Mouse (Mus musculus) liver, embryonic 12.5 days (tissue): ENCODE data around the gene Akap10. TPM values are rescaled to one million over a fixed set of nuclear protein-coding genes. Genes with fewer than 3 reads are reported as not detected.
A peak's percentile ranks its signal among the peaks of the same experiment; 100 is the strongest.

Source experiments
- ATAC-seq: fragments of 200-750 bp; cut with Nextera tagmentation; 2 replicates; pipeline ENCODE4 v1.8.0; 2017; ENCODE audit warnings: moderate number of reproducible peaks, mild to moderate bottlenecking, moderate library complexity
- H3K27ac ChIP-seq: fragments of 300-500 bp; sonication (generic); 2 replicates; pipeline ENCODE4 v1.5.1; 2016; ENCODE audit warnings: mild to moderate bottlenecking
- H3K27me3 ChIP-seq: fragments of 300-500 bp; sonication (generic); replicated peaks from 2 replicates; pipeline ENCODE4 v1.6.1; 2016; ENCODE audit warnings: mild to moderate bottlenecking, moderate library complexity
- H3K36me3 ChIP-seq: fragments of 300-500 bp; sonication (generic); 2 replicates; pipeline ENCODE4 v1.6.1; 2016; ENCODE audit warnings: mild to moderate bottlenecking, moderate library complexity
- H3K4me1 ChIP-seq: fragments of 300-500 bp; sonication (generic); 2 replicates; pipeline ENCODE4 v1.6.1; 2016
- H3K4me2 ChIP-seq: fragments of 300-500 bp; sonication (generic); 2 replicates; pipeline ENCODE4 v1.6.1; 2016; ENCODE audit warnings: mild to moderate bottlenecking, moderate library complexity
- H3K4me3 ChIP-seq: fragments of 300-500 bp; sonication (generic); 2 replicates; pipeline ENCODE4 v1.5.1; 2016; ENCODE audit warnings: mild to moderate bottlenecking, moderate library complexity
- H3K9ac ChIP-seq: fragments of 300-500 bp; sonication (generic); 2 replicates; pipeline ENCODE4 v1.6.1; 2016; ENCODE audit warnings: mild to moderate bottlenecking, moderate library complexity
- H3K9me3 ChIP-seq: fragments of 300-500 bp; sonication (generic); replicated peaks from 2 replicates; pipeline ENCODE4 v1.6.1; 2016; ENCODE audit warnings: mild to moderate bottlenecking, moderate library complexity
- WGBS: fragments of 180-500 bp; shearing (Covaris S2); methylation state at CpG from one replicate; pipeline ENCODE4 v1.1.7; 2016; ENCODE audit not compliant: insufficient replicate concordance; 5-methylcytosine and 5-hydroxymethylcytosine counted together
- polyA plus RNA-seq: library from polyadenylated mRNA; unstranded; fragments of >200 nt; fragmentation: Nextera tagmentation; extraction: Ambion mirVana; gene quantifications from 2 replicates; pipeline ENCODE4 v1.2.1, GENCODE M21; 2016

Gene Akap10
- polyA plus RNA-seq, result 14.2 and 14.3 TPM in 2 replicates

- peak within 1 kb of the TSS; percentile 96 for H3K27ac ChIP-seq
- under 1% methylated on average over 43 of the region's 43 CpGs for WGBS
- peaks cover 5% of the 10 kb centered on the region for H3K36me3 ChIP-seq
- H3K4me2 ChIP-seq, result peak within 1 kb of the TSS; percentile 95
- H3K9ac ChIP-seq, result peak within 1 kb of the TSS; percentile 97
- peaks cover 36% of the 10 kb centered on the region for H3K4me1 ChIP-seq
- H3K9me3 ChIP-seq, result no peaks in the 10 kb centered on the region
- peak within 1 kb of the TSS; percentile 99 for H3K4me3 ChIP-seq
- peak; percentile 93 for ATAC-seq
- no peaks in the 10 kb centered on the region for H3K27me3 ChIP-seq
Measured at GRCm38 (mm10) chr11:61930098-61930517, at the start of gene Akap10. Gene Akap10, minus strand, starts transcription at chr11:61930252.

- 75% methylated on average over 1 of the region's 1 CpGs for WGBS
- no peak overlapping the region for H3K4me3 ChIP-seq
- H3K4me1 ChIP-seq, result peaks cover 54% of the 10 kb centered on the region
- peaks cover 18% of the 10 kb centered on the region for H3K36me3 ChIP-seq
- H3K27me3 ChIP-seq, result no peaks in the 10 kb centered on the region
- H3K9ac ChIP-seq, result no peak overlapping the region
- no peaks in the 10 kb centered on the region for H3K9me3 ChIP-seq
- peak overlapping the region; percentile 40 for H3K4me2 ChIP-seq
- peak overlapping the region; percentile 79 for H3K27ac ChIP-seq
- peak; percentile 97 for ATAC-seq
Measured at GRCm38 (mm10) chr11:61975783-61976182, 45.7 kb upstream of the Akap10 start.

- H3K9ac ChIP-seq, result no peak overlapping the region
- H3K4me3 ChIP-seq, result no peak overlapping the region
- peaks cover 16% of the 10 kb centered on the region for H3K36me3 ChIP-seq
- H3K9me3 ChIP-seq, result no peaks in the 10 kb centered on the region
- H3K27me3 ChIP-seq, result no peaks in the 10 kb centered on the region
- 80% methylated on average over 13 of the region's 13 CpGs for WGBS
- ATAC-seq, result no peak
- no peak overlapping the region for H3K4me2 ChIP-seq
- H3K4me1 ChIP-seq, result peaks cover 68% of the 10 kb centered on the region
- H3K27ac ChIP-seq, result 0 out of 2 replicates have a peak overlapping the region, but pooled peaks have one; percentile 79
Measured at GRCm38 (mm10) chr11:61974106-61974707, 44.2 kb upstream of the Akap10 start.

GRCm38 (mm10) chr11:61971441-61972221 is 41.6 kb upstream of the Akap10 start:
- H3K4me1 ChIP-seq, result peaks cover 86% of the 10 kb centered on the region
- no peak for ATAC-seq

DNA sequence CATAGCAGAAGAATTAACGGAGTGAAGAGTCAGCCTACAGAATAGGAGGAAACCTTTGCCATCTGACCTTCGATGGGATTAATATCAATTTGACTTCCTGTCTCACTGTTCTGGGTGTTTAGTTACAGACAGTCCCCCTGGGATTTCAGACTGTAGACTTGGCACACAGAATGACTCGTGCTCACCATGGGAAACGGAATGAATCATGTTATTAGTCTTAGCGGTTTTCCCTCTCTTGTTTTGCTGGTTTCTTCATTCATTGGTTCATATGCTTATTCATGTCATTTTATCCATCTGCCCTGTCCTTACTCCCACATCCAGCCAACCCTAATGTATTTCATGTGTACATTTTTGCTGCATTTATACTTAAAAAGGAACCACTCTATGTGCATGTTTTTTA is 40.8 kb upstream of the Akap10 start:
- Histone ChIP-seq H3K9ac (no peak overlapping the region), H3K9me3 (no peaks in the 10 kb centered on the region), H3K4me3 (no peak overlapping the region), H3K36me3 (peaks cover 7% of the 10 kb centered on the region; the same call in 1 of the 2 replicates), H3K27ac (peak overlapping the region; percentile 45; the same call in 1 of the 2 replicates), H3K27me3 (no peaks in the 10 kb centered on the region), H3K4me1 (peaks cover 86% of the 10 kb centered on the region), H3K4me2 (no peak overlapping the region)
- no peak for ATAC-seq
- 74% methylated on average over 5 of the region's 5 CpGs for WGBS

More at GRCm38 (mm10) chr11:61971441-61972221, 41.6 kb upstream of the Akap10 start:
- H3K36me3 ChIP-seq, result peaks cover 7% of the 10 kb centered on the region; the same call in 1 of the 2 replicates
- H3K4me3 ChIP-seq, result no peak overlapping the region
- H3K4me2 ChIP-seq, result no peak overlapping the region
- 68% methylated on average over 7 of the region's 7 CpGs for WGBS
- H3K9ac ChIP-seq, result no peak overlapping the region
- 0 out of 2 replicates have a peak overlapping the region, but pooled peaks have one; percentile 36 for H3K27ac ChIP-seq
- no peaks in the 10 kb centered on the region for H3K9me3 ChIP-seq
- H3K27me3 ChIP-seq, result no peaks in the 10 kb centered on the region

DNA sequence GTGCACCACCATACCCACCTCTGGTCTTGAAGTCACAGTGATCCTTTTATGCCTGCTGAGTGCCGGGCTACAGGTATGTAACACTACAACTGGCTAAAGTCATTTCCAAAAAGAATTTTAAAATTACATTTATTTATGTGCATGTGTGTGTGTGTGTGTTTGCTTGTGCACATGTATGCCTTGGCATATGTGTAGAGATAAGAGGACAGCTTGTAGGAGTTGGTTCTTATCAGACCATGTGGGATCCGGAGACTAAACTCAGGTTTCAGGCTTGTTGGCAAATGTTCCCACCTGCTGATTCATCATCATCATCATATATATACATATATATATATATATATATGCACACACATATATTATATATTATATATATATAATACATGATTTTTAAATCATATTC is 38.8 kb upstream of the Akap10 start:
- H3K9ac ChIP-seq, result 0 out of 2 replicates have a peak overlapping the region, but pooled peaks have one; percentile 46
- ATAC-seq, result peak; percentile 89
- H3K36me3 ChIP-seq, result peaks cover 11% of the 10 kb centered on the region; the same call in 1 of the 2 replicates
- 56% methylated on average over 2 of the region's 2 CpGs for WGBS
- peak overlapping the region; percentile 87 for H3K27ac ChIP-seq
- H3K4me2 ChIP-seq, result peak overlapping the region; percentile 49
- H3K27me3 ChIP-seq, result no peaks in the 10 kb centered on the region
- H3K4me3 ChIP-seq, result 0 out of 2 replicates have a peak overlapping the region, but pooled peaks have one; percentile 16
- H3K4me1 ChIP-seq, result peaks cover 86% of the 10 kb centered on the region
- H3K9me3 ChIP-seq, result no peaks in the 10 kb centered on the region

DNA sequence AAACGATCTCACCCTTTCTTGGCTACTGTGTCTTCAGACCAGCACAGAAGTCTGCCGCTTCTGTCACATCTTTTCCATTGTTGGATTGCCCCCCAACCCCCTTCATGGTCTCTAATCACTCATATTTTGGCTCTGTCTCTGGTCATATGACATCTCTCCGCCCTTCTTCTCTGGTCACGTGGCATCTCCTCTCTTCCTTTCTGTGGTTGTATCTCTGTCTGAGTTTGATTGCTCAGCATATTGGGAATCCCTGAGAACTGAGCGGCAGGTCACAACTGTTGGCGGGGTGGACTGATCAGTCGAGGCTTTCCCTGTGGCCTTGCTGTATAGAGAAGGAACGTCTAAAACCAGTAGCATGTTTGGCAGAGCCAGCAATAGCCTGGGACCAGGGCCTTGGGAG is 37.0 kb upstream of the Akap10 start:
- H3K27me3 ChIP-seq, result no peaks in the 10 kb centered on the region
- peak; percentile 48; the same call in 1 of the 2 replicates for ATAC-seq
- WGBS, result 57% methylated on average over 8 of the region's 8 CpGs
- no peak overlapping the region for H3K4me3 ChIP-seq
- H3K4me1 ChIP-seq, result peaks cover 94% of the 10 kb centered on the region
- H3K36me3 ChIP-seq, result peaks cover 19% of the 10 kb centered on the region; the same call in 1 of the 2 replicates
- no peaks in the 10 kb centered on the region for H3K9me3 ChIP-seq
- no peak overlapping the region for H3K9ac ChIP-seq
- H3K27ac ChIP-seq, result peak overlapping the region; percentile 87
- H3K4me2 ChIP-seq, result peak overlapping the region; percentile 42

- no peak overlapping the region for H3K4me2 ChIP-seq
- no peaks in the 10 kb centered on the region for H3K9me3 ChIP-seq
- no peak for ATAC-seq
- H3K4me1 ChIP-seq, result peaks cover 99% of the 10 kb centered on the region
- no peak overlapping the region for H3K9ac ChIP-seq
- H3K4me3 ChIP-seq, result no peak overlapping the region
- peak overlapping the region; percentile 7; the same call in 1 of the 2 replicates for H3K27ac ChIP-seq
- no peaks in the 10 kb centered on the region for H3K27me3 ChIP-seq
- 81% methylated on average over 5 of the region's 5 CpGs for WGBS
- H3K36me3 ChIP-seq, result peaks cover 18% of the 10 kb centered on the region; the same call in 1 of the 2 replicates
Measured at GRCm38 (mm10) chr11:61964611-61965010, 34.6 kb upstream of the Akap10 start.

- peaks cover 15% of the 10 kb centered on the region; the same call in 1 of the 2 replicates for H3K36me3 ChIP-seq
- H3K4me1 ChIP-seq, result peaks cover 95% of the 10 kb centered on the region
- H3K27ac ChIP-seq, result peak overlapping the region; percentile 62
- H3K9me3 ChIP-seq, result no peaks in the 10 kb centered on the region
- peak overlapping the region; percentile 39; the same call in 1 of the 2 replicates for H3K4me2 ChIP-seq
- WGBS, result 81% methylated on average over 3 of the region's 3 CpGs
- H3K4me3 ChIP-seq, result no peak overlapping the region
- 0 out of 2 replicates have a peak, but pooled peaks cover 2% of the 10 kb centered on the region for H3K27me3 ChIP-seq
- ATAC-seq, result no peak
- H3K9ac ChIP-seq, result no peak overlapping the region
Measured at GRCm38 (mm10) chr11:61963193-61963592, 33.1 kb upstream of the Akap10 start.

GRCm38 (mm10) chr11:61962684-61963083 is 32.6 kb upstream of the Akap10 start:
- H3K4me3 ChIP-seq, result 0 out of 2 replicates have a peak overlapping the region, but pooled peaks have one; percentile 1
- H3K4me2 ChIP-seq, result peak overlapping the region; percentile 39
- ATAC-seq, result no peak
- peaks cover 15% of the 10 kb centered on the region; the same call in 1 of the 2 replicates for H3K36me3 ChIP-seq
- peaks cover 94% of the 10 kb centered on the region for H3K4me1 ChIP-seq
- no peaks in the 10 kb centered on the region for H3K9me3 ChIP-seq
- H3K9ac ChIP-seq, result no peak overlapping the region
- peak overlapping the region; percentile 62 for H3K27ac ChIP-seq
- WGBS, result 27% methylated on average over 6 of the region's 6 CpGs
- peaks cover 7% of the 10 kb centered on the region; the same call in 1 of the 2 replicates for H3K27me3 ChIP-seq

DNA sequence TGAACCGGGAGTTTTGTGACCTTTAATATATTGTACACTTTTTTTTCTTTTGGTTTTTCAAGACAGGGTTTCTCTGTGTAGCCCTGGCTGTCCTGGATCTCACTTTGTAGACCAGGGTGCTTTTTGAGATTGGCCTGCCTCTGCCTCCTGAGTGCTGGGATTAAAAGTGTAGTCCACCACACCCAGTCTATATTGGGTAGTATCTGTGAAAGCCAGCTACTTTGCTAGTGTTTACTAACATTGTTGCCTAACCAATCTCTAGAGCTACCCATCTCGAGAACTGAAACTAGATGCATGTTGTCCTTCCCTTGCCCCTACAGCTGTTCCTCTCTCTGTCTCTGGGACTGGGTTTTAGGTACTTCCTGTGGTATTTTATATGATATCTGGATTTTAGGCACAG is 30.0 kb upstream of the Akap10 start:
- Histone ChIP-seq H3K9me3 (no peaks in the 10 kb centered on the region), H3K4me2 (peak overlapping the region; percentile 85), H3K9ac (no peak overlapping the region), H3K36me3 (peaks cover 11% of the 10 kb centered on the region; the same call in 1 of the 2 replicates), H3K27ac (peak overlapping the region; percentile 57), H3K4me1 (peaks cover 81% of the 10 kb centered on the region), H3K4me3 (0 out of 2 replicates have a peak overlapping the region, but pooled peaks have one; percentile 1), H3K27me3 (peaks cover 12% of the 10 kb centered on the region; the same call in 1 of the 2 replicates)
- peak; percentile 39 for ATAC-seq
- 67% methylated on average over 2 of the region's 2 CpGs for WGBS
